Mouse (Mus musculus) left cerebral cortex, postnatal 14 days (tissue): ENCODE measurements at regions not wholly inside any gene's neighbourhood (a gene's known extent, or its start where the extent isn't known, plus 50 kb on each side); places are given as distances from the start of the nearest gene placed in this dataset.

ENCODE experiments used
- DNase-seq, 2 experiments: peaks; one replicate each; pipeline ENCODE4 v3.0.0; 2021 to 2022; ENCODE audit warnings: low spot score in 2 of 2, mixed read lengths in 1 of 2
- intact Hi-C: fragments of 180-260 bp; cut with DNase I; formaldehyde crosslinking; loops from one replicate; pipeline ENCODE4 v1.15.1; 2025

DNA sequence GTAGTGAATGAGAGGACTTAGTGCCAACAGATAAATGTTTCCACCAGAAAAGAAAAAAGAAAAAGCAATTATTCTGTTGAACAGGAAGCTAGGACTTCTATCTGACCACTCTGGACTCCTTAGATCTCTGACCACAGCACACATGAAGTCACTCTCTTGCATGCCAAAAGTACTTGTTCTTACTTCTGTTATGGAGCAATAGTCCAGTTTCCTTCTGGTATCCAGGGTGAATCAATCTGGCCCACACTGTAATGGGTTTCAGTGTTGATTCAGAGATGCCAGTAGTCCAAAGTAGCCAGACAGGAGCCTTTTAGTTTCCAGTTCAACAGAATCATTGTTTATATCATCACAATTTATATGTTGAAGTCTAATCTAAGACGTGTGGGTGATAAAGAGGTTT is 346.7 kb upstream of the Paip1 start:
- intact Hi-C loops = no loop called here

DNA sequence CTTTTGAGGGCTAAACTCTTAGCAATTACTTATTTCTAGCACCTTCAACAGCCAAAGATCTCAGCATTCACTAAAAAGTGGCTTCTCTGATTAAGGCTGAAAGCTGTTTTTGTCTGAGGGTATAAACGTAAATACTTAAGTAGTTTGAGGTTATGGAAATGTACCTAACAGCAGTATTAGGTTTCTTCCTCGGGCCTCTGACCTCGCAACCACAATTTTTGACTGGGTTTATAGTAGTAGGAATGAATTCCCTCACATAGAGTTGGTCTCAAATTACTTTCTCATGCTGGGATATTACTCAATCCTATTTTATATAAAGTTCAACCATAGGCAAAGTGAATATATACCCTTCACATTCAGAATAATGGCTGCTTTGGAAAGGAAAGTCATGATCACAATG is 310.5 kb upstream of the Paip1 start:
- intact Hi-C loops = no loop called here
- DNase-seq = no peak

More for the DNA sequence above, 346.7 kb upstream of the Paip1 start:
- no peak for DNase-seq

DNA sequence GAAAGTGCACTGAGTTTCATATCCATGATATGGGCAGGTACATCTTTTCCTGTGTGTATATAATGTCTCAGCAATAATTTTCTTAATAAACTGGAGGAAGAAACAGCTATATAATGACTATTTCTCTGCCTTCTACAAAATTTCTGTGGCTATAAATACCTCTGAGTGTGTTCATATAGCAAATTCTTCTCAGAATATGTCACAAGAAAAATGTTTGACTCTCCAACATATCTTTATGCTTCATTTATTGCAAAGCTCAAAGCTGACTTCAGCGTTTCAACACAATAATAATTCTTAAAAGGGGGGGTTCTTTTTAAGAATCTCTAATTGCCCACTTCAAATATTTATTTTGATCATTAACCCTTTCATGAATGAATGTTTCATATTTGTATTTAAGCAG is 310.0 kb upstream of the Paip1 start:
- DNase-seq = no peak
- intact Hi-C loops = no loop called here

DNA sequence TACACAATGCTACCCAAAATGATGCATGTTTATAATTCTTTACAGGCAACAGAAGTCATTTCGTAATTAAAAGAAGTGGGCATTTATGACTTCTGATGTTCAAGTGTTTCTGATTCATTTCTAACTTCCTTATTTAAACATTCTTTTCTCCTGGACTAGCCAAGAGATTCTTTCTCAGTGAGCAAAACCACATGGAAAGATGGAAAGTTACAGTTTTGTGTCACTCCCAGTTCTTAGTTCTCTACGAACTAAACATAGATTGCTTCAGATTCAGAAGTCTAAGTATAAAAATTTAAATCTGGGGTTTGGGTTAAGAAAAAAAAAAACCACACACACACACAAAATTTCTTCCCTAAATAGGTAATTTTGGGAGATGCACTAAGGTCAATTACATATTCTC is 288.0 kb upstream of the Paip1 start:
- no peak for DNase-seq
- intact Hi-C loops = no loop called here

DNA sequence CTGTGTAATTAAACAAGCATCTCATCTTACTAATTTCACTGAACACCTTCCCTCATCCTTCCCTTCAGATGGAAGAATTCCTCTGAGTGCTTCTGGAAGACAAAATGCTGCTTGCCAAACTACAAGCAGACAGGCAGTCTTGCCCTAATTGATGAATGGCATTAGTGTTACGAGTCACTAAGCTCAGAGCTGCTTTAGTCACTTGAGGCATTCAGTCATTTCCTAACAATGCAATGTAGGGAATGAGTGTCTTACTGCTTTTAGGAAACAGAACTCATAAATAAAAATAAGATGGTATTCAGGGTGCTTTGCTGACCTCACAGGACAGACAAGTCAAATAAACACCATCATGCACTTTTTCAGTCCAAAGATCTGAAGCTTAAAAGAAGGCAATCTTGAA is 285.1 kb upstream of the Paip1 start:
- no peak for DNase-seq
- intact Hi-C loops = no loop called here

DNA sequence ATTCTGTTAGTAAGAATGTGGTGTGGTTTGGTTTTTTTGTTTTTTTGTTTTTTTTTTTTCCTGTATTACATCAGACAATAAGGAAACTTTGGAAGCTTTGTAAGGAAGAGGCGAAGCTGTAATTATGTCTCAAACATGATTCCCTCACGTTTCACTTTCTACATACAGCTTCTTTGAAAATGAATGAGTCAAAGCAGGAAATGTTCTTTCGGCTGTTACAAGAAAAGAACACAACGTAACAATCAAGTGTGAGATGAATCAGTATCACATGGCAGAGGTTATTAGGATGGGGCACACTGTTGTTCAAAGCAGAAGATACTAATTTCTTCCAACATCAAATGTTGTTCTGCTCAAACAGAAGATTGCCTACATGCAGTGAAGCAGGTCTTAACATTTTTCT is 282.7 kb upstream of the Paip1 start:
- intact Hi-C loops = no loop called here
- DNase-seq = no peak

- intact Hi-C loops = no loop called here
- DNase-seq = no peak
Measured at GRCm38 (mm10) chr13:119147701-119148100, 280.7 kb upstream of the Paip1 start.

DNA sequence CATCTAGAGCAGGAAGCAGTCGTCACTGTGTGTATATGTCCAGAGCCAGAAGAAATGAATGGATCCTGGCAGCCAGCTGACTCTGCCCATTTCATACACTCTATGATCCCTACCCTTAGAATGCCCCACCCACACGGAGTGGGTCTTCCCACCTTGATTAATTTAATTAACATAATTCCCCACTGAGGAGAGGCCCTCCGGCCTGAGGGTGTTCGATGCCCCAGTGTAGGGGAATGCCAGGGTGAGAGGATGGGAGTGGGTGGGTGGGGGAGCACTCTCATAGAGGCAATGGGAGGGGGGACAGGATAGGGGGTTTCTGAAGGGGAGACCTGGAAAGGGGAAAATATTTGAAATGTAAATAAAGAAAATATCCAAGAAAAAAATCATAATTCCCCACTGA is 279.3 kb upstream of the Paip1 start:
- intact Hi-C loops = no loop called here
- no peak for DNase-seq

DNA sequence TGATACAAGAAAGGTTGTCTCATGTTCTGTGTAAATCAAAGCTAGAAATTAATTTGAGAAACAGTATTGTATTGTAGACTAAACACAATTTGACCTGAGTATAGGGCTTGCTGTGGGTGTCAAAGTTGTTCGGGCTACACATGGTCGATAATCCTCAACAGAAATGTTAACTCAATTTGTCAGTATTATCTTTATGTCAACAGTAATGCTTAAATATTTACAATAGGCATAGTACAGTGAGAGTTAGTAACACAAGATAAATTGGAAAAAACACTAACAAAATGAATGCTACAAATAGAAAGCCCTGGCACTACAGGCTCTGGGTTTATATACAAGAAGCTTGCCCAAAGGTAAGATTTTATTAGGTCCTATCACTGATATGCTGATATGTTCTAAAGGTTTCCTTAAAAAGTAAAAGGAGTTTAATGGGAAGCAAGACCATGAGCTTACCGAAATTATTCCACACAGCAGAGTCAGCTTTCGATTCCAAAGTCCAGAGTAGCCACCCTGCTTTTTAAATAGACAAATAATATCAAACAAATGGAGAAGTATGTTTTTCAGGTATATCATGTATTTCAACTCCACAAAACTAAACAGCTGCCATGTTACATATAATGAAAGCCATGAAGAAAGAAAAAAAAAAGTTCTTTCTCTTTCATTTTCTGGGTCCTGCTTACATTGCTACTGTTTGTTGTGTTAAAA is 277.4 kb upstream of the Paip1 start:
- intact Hi-C loops = no loop called here
- no peak for DNase-seq

DNA sequence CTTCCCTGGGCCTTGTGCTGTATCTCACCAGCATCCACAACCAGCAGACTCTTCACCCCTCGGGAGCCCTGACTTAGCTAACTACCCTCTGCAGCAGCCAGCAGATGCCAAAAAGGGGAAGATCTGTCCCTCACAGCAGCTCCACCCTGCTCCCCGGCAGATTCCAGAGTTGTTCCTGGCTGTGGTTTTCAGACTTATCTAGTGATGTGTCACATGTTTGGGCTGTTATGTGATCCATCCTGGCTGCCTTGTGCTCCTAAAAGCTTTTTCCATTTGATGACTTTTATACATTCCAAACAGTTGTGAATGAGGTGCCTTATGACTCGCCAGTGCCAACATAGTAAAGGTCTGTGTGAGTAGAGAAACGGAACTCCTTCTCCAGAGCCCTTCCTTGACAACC is 250.6 kb upstream of the Paip1 start:
- intact Hi-C loops = no loop called here
- DNase-seq = no peak

- intact Hi-C loops = no loop called here
- DNase-seq = no peak
Measured at GRCm38 (mm10) chr13:119178212-119178611, 250.2 kb upstream of the Paip1 start.

DNA sequence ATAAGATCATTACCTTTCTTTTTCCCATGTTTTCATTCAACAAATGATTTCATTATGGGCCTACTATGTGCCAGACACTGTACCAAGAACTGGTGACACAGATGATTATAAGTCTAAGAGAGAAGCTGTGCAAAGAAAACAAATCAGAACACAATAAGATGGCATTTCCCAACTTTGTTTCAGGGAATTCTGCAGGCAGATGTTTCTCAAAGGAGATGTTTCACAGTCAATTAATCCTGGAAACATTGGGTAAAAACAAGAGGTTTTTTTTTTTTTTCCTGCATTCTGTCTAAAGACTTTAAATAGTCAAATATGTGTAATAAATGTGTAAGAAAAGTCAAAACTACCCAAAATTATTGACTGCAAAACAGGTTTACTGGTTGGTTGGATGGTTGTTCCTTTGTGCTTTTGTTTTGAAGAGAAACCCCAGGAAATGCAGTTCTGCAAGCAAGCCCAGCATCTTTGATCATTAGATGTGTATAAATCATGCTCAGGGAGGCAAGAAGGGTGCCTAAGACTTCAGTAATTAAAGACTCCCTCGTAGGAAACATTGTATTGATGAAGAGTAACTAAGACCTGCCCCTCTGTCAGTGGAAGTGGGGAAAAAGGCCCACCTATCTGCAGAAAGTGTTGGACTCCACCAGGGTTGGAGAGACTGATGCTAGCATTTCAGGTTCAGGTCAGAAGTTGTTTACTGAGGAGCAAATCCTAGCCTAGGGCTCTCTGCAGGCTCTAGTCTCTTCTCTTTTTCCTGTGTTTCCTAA is 249.1 kb upstream of the Paip1 start:
- intact Hi-C loops = no loop called here
- DNase-seq = no peak

- intact Hi-C loops = no loop called here
- DNase-seq = no peak
Measured at GRCm38 (mm10) chr13:119184322-119184877, 244.0 kb upstream of the Paip1 start.

DNA sequence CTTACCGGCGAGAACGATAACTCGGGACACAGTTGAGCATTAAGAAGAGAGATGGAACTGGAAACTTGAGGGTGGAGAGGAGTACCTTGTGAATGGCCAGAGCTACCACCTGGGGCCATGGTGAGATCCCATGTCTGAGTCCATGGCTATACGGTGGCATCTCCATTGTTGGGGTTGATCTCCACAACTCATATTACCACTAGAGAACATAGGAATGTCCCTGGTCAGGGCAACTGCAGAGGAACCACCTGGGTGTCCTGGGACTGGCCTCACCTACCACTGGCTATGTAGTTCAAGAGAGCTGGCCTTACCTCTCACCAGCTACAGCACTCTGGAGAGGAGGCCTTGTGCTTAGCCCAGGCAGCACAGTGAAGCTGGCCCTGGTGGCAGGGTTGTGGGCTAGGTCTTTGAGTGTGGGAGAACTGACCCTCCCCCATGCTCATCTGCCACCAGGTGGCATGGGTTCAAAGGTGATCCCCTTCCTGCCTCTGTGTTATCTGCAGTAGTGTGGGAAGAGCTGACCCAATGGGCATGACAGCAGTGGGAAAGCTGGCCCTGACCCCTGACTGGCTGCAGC is 242.7 kb upstream of the Paip1 start:
- no peak for DNase-seq
- intact Hi-C loops = no loop called here

- intact Hi-C loops = no loop called here
- no peak for DNase-seq
Measured at GRCm38 (mm10) chr13:119231556-119231955, 196.8 kb upstream of the Paip1 start.

- DNase-seq = no peak
- intact Hi-C loops = no loop called here
Measured at GRCm38 (mm10) chr13:119232100-119233029, 196.0 kb upstream of the Paip1 start.

DNA sequence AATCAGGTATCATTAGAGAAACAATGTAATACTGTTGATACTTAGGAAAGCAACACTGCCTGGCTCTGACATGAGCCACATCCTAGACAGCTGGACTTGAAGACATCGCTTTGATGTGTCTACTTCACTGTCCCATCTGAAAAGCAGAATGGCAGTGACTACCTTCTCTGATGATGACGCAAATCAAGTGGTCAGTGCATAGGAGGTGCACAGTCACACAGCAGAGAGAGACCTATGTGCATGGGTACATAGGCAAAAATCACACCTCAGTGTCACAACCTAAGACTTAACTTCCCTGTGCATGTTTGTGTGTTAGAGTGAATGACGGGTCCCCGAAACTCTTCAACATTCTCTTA is 195.4 kb upstream of the Paip1 start:
- intact Hi-C loops = no loop called here
- no peak for DNase-seq

GRCm38 (mm10) chr13:119233869-119234268 is 194.5 kb upstream of the Paip1 start:
- intact Hi-C loops = no loop called here
- DNase-seq = no peak

- intact Hi-C loops = no loop called here
- no peak for DNase-seq
Measured at GRCm38 (mm10) chr13:119242358-119242757, 186.0 kb upstream of the Paip1 start.

DNA sequence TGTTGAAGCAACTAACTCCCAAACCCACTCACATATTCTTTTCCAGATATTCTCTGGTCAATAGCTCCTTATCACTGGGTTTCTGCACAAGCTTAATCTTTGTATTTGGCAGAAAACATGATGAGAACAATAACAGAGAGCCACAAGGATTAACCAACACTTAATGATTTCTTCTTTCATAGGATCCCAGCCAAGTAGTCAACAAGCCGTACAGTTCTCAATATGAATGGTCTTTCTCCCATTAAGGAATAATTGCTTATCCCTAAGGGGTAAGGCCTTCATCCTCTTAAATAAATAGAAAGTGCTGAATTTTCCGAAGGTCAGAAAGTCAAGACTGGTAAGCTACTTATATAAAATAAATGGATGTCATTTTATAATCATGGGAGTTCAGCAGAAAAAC is 181.3 kb upstream of the Paip1 start:
- intact Hi-C loops = no loop called here
- no peak for DNase-seq
